Mouse (Mus musculus): ENCODE data around the gene Ncapd3. TPM values are rescaled to one million over a fixed set of nuclear protein-coding genes. Genes with fewer than 3 reads are reported as not detected.

Gene Ncapd3
- polyA plus RNA-seq (2017; shearing (Covaris generic)), result 38.1 TPM

GRCm38 (mm10) chr9:27029828-27030762, at the start of gene Ncapd3, which contains the start of gene Vps26b:
Gene Ncapd3, plus strand, starts transcription at chr9:27030175.
Gene Vps26b, minus strand, starts transcription at chr9:27030065.

GRCm38 (mm10) chr9:26999461-27000395, 30.2 kb upstream of the Ncapd3 start, which contains the start of the genes Acad8 and Thyn1:
Gene Acad8, minus strand, starts transcription at chr9:26999566.
Gene Thyn1, plus strand, starts transcription at chr9:26999710.

Other genes starting within 250 kb of the Ncapd3 start
- not detected for gene Glb1l2, start 223.7 kb upstream of the Ncapd3 start, polyA plus RNA-seq (2017; shearing (Covaris generic))
- gene Glb1l3, start 169.3 kb upstream of the Ncapd3 start, polyA plus RNA-seq (2017; shearing (Covaris generic)), result not detected
- gene Gm1110, start 107.1 kb upstream of the Ncapd3 start, polyA plus RNA-seq (2017; shearing (Covaris generic)), result not detected
- 35.4 TPM for gene Acad8, start 30.6 kb upstream of the Ncapd3 start, polyA plus RNA-seq (2017; shearing (Covaris generic))
- gene Thyn1, start 30.5 kb upstream of the Ncapd3 start, polyA plus RNA-seq (2017; shearing (Covaris generic)), result 89.7 TPM
- 18.8 TPM for gene Vps26b, start 110 bp upstream of the Ncapd3 start, polyA plus RNA-seq (2017; shearing (Covaris generic))
- gene Jam3, start 125.2 kb downstream of the Ncapd3 start, polyA plus RNA-seq (2017; shearing (Covaris generic)), result 0.37 TPM

Data from activated CD4-positive, CD25-positive, alpha-beta regulatory T cell, adult 9 weeks (primary cell).